Mouse (Mus musculus) kidney, embryonic 16.5 days (tissue): ENCODE results near the gene Siah2. TPM values are rescaled to one million over a fixed set of nuclear protein-coding genes. Genes with fewer than 3 reads are reported as not detected.

Experiments used
- ATAC-seq: fragments of 200-750 bp; cut with Nextera tagmentation; 2 replicates; pipeline ENCODE4 v1.8.0; 2017; ENCODE audit warnings: moderate TSS enrichment; ENCODE audit not compliant: low FRiP score, low TSS enrichment
- H3K27ac ChIP-seq: fragments of 300-500 bp; sonication (generic); 2 replicates; pipeline ENCODE4 v1.5.1; 2014; ENCODE audit warnings: low read length
- H3K27me3 ChIP-seq: fragments of 300-500 bp; sonication (generic); 2 replicates; pipeline ENCODE4 v1.6.1; 2014; ENCODE audit warnings: low read length, control low read depth, mixed read lengths; ENCODE audit not compliant: insufficient read depth
- H3K36me3 ChIP-seq: fragments of 300-500 bp; sonication (generic); 2 replicates; pipeline ENCODE4 v1.6.1; 2014; ENCODE audit warnings: low read length, control low read depth, mixed read lengths; ENCODE audit not compliant: insufficient read depth
- H3K4me1 ChIP-seq: fragments of 300-500 bp; sonication (generic); 2 replicates; pipeline ENCODE4 v1.6.1; 2014; ENCODE audit warnings: low read length, control low read depth, mixed read lengths; ENCODE audit not compliant: insufficient read depth
- H3K4me2 ChIP-seq: fragments of 300-500 bp; sonication (generic); replicated peaks from 2 replicates; pipeline ENCODE4 v1.6.1; 2014; ENCODE audit warnings: low read depth, low read length
- H3K4me3 ChIP-seq: fragments of 300-500 bp; sonication (generic); 2 replicates; pipeline ENCODE4 v1.5.1; 2014; ENCODE audit warnings: mild to moderate bottlenecking, low read length
- H3K9ac ChIP-seq: fragments of 300-500 bp; sonication (generic); replicated peaks from 2 replicates; pipeline ENCODE4 v1.6.1; 2014; ENCODE audit warnings: low read length
- H3K9me3 ChIP-seq: fragments of 300-500 bp; sonication (generic); 2 replicates; pipeline ENCODE4 v1.6.1; 2016; ENCODE audit warnings: low read length, control low read depth
- WGBS: fragments of 180-500 bp; shearing (Covaris S2); extraction: QIAGEN DNeasy Blood & Tissue Kit; methylation state at CpG from one replicate; pipeline ENCODE4 v1.1.7; 2014; 5-methylcytosine and 5-hydroxymethylcytosine counted together
- polyA plus RNA-seq: library from polyadenylated mRNA; unstranded; fragments of >200 nt; fragmentation: Nextera tagmentation; extraction: Ambion mirVana; gene quantifications from 2 replicates; pipeline ENCODE4 v1.2.1, GENCODE M21; 2015

Gene Siah2
- polyA plus RNA-seq, 1 experiment from 2014 or later: 3.7 TPM

DNA sequence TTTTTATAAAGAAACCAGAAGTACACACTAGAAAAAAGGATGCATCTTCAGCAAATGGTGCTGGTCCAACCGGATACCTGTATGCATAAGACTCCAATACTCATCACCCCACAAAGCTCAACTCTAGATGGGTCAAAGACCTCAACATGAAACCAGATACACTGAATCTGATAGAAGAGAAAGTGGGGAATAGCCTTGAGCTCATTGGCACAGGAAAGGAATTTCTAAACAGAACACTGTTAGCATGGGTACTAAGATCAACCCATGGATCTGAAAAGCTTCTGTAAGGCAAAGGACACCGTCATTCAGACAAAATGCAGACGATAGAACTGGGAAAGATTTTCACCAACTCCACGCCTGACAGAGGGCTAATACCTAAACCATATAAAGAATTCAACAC lies 3.6 kb downstream of the Siah2 start:
- H3K27me3 ChIP-seq: peaks cover 8% of the 10 kb centered on the region; the same call in 1 of the 2 replicates
- 91% methylated on average over 4 of the region's 4 CpGs for WGBS

DNA sequence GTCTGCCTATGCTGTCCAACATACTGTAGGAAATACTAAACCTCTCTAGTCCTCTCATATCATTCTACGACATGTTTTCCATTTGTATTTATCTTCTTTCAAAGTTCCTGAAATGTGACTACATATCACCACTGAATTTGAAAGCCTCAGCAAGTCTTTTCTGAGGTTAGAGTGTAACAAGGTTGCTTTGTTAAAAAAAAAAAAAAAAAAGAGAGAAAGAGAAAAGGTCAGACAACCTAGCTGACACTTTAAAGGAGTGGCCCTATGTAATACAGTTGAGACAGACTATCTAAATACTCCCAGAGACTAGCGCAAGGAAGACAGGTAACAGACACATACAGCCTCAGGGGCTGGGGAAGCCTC lies 5.3 kb downstream of the Siah2 start:
- no peak for ATAC-seq
- no peak overlapping the region for H3K27ac ChIP-seq
- peaks cover 12% of the 10 kb centered on the region; the same call in 1 of the 2 replicates for H3K4me1 ChIP-seq
- no peak overlapping the region for H3K4me3 ChIP-seq
- H3K4me2 ChIP-seq: no peak overlapping the region
- H3K36me3 ChIP-seq: no peaks in the 10 kb centered on the region
- H3K9me3 ChIP-seq: no peaks in the 10 kb centered on the region
- no peak overlapping the region for H3K9ac ChIP-seq
- no peaks in the 10 kb centered on the region for H3K27me3 ChIP-seq
- 79% methylated on average over 2 of the region's 2 CpGs for WGBS

More for the DNA sequence above, 3.6 kb downstream of the Siah2 start:
- Histone ChIP-seq H3K36me3 (no peaks in the 10 kb centered on the region), H3K27ac (no peak overlapping the region), H3K9me3 (no peaks in the 10 kb centered on the region), H3K4me1 (peaks cover 16% of the 10 kb centered on the region; the same call in 1 of the 2 replicates), H3K4me3 (no peak overlapping the region), H3K9ac (no peak overlapping the region), H3K4me2 (no peak overlapping the region)
- no peak for ATAC-seq

DNA sequence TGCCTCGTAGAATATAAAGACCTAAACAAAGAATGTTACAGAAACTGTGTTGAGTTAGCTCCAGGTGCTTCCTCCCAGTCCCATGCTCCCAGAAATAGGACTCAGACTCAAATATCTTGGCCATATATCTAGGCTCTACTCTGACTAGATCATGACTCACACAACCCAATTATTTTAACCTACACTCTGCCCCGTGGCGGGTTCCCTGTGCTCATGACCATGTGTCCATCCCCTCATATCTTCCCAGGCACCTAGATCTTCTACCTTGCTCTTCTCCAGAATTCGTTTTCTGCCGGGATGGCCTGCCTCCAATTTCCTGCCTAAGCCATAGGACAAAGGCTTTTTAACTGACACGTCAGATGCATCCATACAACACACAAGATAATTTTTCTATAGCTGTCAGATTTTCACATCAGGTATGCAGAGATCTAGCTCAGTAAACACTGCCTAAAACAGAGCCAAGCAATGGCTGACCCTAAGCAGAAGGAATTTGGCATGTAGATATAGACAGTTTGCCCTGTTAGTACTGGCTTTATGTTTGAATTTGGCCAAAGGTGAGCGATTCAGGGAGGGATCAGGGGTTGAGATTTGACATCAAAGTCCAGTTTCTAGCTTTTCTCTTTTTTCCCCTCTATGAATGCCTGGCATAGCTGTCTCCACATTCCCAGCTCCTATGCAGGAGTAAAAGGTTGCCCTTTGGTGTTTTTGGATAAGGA lies 5.8 kb downstream of the Siah2 start:
- Histone ChIP-seq H3K36me3 (no peaks in the 10 kb centered on the region), H3K4me2 (no peak overlapping the region), H3K4me3 (no peak overlapping the region), H3K27me3 (no peaks in the 10 kb centered on the region), H3K9ac (no peak overlapping the region), H3K4me1 (peaks cover 12% of the 10 kb centered on the region; the same call in 1 of the 2 replicates), H3K9me3 (no peaks in the 10 kb centered on the region), H3K27ac (no peak overlapping the region)
- no peak for ATAC-seq
- WGBS: 86% methylated on average over 7 of the region's 7 CpGs

DNA sequence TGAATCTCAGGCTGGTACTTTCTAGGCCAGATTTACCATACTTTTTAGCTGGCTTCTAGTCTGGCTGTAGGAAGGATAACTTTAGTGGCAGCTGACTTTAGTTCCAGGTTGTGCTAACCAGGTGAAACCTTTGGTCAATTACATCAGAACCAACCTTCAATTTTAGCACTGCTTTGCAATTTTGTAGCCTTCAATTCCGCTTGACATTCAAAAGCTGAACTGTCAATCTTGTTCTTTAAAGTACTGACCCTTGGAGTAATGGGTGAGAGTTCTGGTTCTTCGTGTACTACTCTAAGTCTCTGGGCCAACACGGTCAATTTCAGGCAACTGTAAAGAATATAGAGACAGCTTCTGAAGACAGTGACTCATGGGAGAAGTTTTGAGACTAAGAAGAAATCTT lies 6.8 kb downstream of the Siah2 start:
- Histone ChIP-seq H3K4me3 (no peak overlapping the region), H3K4me2 (no peak overlapping the region), H3K9me3 (no peaks in the 10 kb centered on the region), H3K27ac (no peak overlapping the region), H3K9ac (no peak overlapping the region), H3K4me1 (peaks cover 19% of the 10 kb centered on the region), H3K27me3 (no peaks in the 10 kb centered on the region), H3K36me3 (no peaks in the 10 kb centered on the region)
- WGBS: 92% methylated on average over 3 of the region's 3 CpGs
- no peak for ATAC-seq

DNA sequence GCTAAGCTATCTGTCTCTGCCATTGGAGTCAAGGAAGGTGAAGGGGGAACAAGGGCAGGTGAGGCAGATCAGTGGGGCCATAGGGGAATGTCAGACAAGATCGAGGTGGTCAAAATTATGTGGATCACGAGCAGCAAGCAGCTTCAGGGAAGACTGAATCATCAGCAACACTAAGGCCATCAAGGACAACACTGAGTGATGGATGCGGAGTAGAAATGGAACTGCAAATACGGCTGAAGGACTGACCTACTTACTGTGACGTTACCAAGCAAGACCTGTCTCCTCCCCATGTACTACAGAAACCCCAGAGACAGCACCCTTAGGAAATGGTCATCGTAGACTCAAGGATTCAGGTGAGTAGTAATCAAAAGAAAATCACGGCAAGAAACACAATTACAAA lies 8.9 kb downstream of the Siah2 start:
- 85% methylated on average over 7 of the region's 7 CpGs for WGBS
- Histone ChIP-seq H3K9me3 (no peaks in the 10 kb centered on the region), H3K4me1 (peaks cover 29% of the 10 kb centered on the region), H3K9ac (no peak overlapping the region), H3K27me3 (no peaks in the 10 kb centered on the region), H3K4me2 (no peak overlapping the region), H3K27ac (no peak overlapping the region), H3K4me3 (no peak overlapping the region), H3K36me3 (no peaks in the 10 kb centered on the region)
- no peak for ATAC-seq

DNA sequence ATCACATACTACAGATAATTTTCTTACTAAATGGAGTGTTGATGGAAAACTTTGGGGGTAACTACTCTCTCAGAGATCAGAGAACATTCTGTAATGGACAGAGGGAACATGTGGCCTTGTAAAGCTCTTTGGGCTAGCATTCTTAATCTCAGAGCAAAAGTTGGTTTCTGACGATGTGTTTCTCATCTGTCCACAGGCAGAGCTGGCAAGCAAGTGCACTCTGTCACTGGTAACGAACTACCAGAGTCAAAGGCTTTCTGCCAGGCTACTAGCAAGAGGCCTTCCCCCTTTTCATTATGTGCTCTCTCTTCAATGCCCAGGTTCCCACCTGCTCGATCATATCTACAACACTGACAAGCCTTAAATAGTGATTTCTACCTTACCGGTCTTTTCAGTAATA lies 9.9 kb downstream of the Siah2 start:
- ATAC-seq: no peak
- no peaks in the 10 kb centered on the region for H3K36me3 ChIP-seq

DNA sequence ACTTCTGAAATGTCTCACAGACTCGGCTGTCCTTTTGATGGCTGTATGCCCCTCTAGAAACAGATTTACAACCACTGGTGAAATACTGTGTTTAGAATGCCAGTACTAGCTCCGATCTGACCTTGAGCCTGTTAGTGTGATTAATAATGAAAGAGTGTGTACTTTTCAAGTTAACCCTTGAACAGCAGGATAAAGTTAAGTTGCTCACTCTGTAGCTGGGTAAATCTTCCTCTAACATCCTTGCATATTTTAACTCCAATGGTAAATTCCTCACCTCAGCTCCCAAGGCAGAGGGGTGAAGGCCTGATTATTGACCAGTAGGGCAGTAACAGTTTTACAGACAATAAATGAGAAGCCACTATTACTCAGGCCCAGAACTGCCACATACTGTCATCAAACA lies 10.4 kb downstream of the Siah2 start:
- no peak for ATAC-seq
- H3K9ac ChIP-seq: no peak overlapping the region
- H3K27me3 ChIP-seq: no peaks in the 10 kb centered on the region
- no peaks in the 10 kb centered on the region for H3K36me3 ChIP-seq
- no peak overlapping the region for H3K27ac ChIP-seq
- peaks cover 43% of the 10 kb centered on the region for H3K4me1 ChIP-seq
- no peak overlapping the region for H3K4me2 ChIP-seq
- WGBS: 17% methylated on average over 2 of the region's 2 CpGs
- H3K4me3 ChIP-seq: no peak overlapping the region
- H3K9me3 ChIP-seq: no peaks in the 10 kb centered on the region

More for the DNA sequence above, 9.9 kb downstream of the Siah2 start:
- WGBS: 72% methylated on average over 4 of the region's 4 CpGs
- Histone ChIP-seq H3K4me3 (no peak overlapping the region), H3K4me2 (no peak overlapping the region), H3K9me3 (no peaks in the 10 kb centered on the region), H3K27ac (0 out of 2 replicates have a peak overlapping the region, but pooled peaks have one; percentile 13), H3K9ac (no peak overlapping the region), H3K4me1 (peaks cover 38% of the 10 kb centered on the region), H3K27me3 (no peaks in the 10 kb centered on the region)

DNA sequence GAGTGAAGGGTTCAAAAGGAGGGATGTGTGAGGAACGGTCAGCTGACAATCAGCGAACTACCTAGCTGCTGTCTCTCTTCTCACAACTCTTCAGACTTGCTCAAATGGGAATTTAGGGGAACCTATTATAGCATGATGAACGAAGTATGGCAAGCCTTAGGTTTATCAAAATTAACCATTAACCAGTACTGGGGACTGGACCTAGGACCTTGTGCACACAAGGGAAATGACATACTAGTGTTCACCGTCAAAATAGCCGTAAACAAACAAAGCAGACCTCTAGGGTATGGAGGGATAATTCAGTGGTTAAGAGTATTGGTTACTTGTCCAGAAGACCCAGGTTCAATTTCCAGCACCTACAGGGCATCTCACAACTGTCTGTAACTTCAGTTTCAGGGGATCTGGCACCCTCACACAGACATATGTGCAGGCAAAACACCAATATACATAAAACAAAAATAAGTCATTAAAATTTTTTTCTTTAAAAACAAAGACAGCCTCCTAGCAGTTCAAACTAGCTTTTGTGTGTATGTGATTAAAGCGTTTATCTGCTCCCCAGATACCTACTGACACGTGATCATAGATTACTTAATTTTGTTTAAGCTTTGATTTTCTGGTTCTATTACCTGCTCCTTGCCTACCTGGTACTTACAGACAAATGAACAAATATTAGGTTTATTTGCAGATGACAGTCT lies 11.1 kb downstream of the Siah2 start:
- Histone ChIP-seq H3K36me3 (peaks cover under 1% of the 10 kb centered on the region; the same call in 1 of the 2 replicates), H3K4me3 (no peak overlapping the region), H3K4me1 (peaks cover 43% of the 10 kb centered on the region), H3K9me3 (no peaks in the 10 kb centered on the region), H3K4me2 (0 out of 2 replicates have a peak overlapping the region, but pooled peaks have one; percentile 1), H3K27me3 (no peaks in the 10 kb centered on the region), H3K9ac (no peak overlapping the region), H3K27ac (peak overlapping the region; percentile 44; the same call in 1 of the 2 replicates)
- ATAC-seq: peak; percentile 52; the same call in 1 of the 2 replicates
- WGBS: 63% methylated on average over 7 of the region's 7 CpGs

DNA sequence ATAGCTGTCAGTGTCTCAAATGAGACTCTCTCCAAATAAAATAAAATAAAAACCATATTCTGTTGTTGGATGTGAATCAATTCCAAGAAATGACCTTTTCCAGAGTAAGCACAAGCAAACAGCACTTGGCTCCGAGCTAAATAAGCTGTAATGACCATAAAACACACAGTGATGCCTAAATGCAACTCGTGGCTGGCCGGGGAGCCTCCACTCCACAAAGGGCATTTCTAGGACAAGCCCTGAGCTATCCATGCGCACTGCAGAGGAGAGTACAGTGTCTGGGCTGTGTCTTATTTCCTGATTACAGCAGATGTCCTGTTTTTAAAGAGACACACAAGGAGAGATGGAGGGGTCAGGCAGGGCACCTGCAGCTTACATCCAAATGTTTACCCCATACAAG lies 12.2 kb downstream of the Siah2 start:
- no peak overlapping the region for H3K4me3 ChIP-seq
- no peak overlapping the region for H3K4me2 ChIP-seq
- no peaks in the 10 kb centered on the region for H3K27me3 ChIP-seq
- no peak overlapping the region for H3K9ac ChIP-seq
- no peak overlapping the region for H3K27ac ChIP-seq
- H3K4me1 ChIP-seq: peaks cover 43% of the 10 kb centered on the region
- no peak for ATAC-seq
- H3K9me3 ChIP-seq: no peaks in the 10 kb centered on the region
- peaks cover 6% of the 10 kb centered on the region; the same call in 1 of the 2 replicates for H3K36me3 ChIP-seq
- 23% methylated on average over 4 of the region's 4 CpGs for WGBS

DNA sequence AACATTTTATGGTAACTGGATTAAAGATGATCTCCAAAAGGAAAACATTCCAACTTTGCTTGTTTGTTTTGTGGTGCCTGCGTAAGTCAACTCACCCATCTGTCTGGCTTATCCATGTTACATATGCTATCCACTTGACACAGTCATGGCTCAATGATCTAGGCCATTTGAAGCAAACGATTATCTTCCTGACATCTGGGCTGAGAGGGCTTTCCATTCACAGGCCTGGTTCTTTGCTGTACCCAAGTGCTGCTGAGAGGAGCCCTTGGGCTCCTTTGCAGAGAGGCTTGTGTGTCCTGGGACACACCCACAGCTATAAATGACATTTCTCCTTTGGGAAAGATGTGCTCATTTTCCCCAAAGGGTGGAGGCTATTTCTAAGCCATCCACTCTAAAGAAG lies 13.3 kb downstream of the Siah2 start:
- 43% methylated on average over 2 of the region's 2 CpGs for WGBS
- H3K9ac ChIP-seq: no peak overlapping the region

More for the DNA sequence above, 13.3 kb downstream of the Siah2 start:
- Histone ChIP-seq H3K4me3 (no peak overlapping the region), H3K27me3 (no peaks in the 10 kb centered on the region), H3K27ac (no peak overlapping the region), H3K9me3 (no peaks in the 10 kb centered on the region), H3K4me1 (peaks cover 43% of the 10 kb centered on the region), H3K4me2 (no peak overlapping the region), H3K36me3 (peaks cover 6% of the 10 kb centered on the region; the same call in 1 of the 2 replicates)
- ATAC-seq: no peak
